Mouse (Mus musculus): ENCODE measurements at regions not wholly inside any gene's neighbourhood (a gene's known extent, or its start where the extent isn't known, plus 50 kb on each side); places are given as distances from the start of the nearest gene placed in this dataset.
A peak's percentile ranks its signal among the peaks of the same experiment; 100 is the strongest.

DNA sequence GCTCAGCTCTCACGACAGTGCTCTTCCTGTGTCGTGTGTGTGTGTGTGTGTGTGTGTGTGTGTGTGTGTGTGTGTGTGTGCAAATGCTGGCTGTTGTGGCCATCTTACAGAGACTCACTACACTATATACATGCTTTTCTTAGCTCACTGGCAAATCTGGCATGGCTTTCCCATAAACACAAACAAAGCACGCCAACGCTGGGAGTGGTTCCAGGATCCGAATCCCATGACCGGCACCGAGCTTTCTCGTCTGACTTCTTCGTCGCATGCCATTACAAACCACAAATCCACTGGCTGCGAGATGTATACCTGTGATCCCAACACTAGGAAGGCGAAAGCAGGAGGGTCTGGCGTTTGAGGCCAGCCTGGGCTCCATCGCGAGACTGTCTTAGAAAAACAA is 74.1 kb downstream of the Fam43a start:
- ATAC-seq = no peak
- Histone ChIP-seq H3K36me3 (ENCODE audit: insufficient read depth, low read length) (no peaks in the 10 kb centered on the region), H3K4me3 (ENCODE audit: low read length) (no peak overlapping the region), H3K4me2 (ENCODE audit: low read depth, low read length) (no peak overlapping the region), H3K9ac (replicated peaks; ENCODE audit: low read length) (no peak overlapping the region), H3K27me3 (ENCODE audit: insufficient read depth, low read length) (no peaks in the 10 kb centered on the region), H3K9me3 (ENCODE audit: low read length) (no peaks in the 10 kb centered on the region), H3K4me1 (ENCODE audit: insufficient read depth, low read length) (peaks cover 4% of the 10 kb centered on the region; the same call in 1 of the 2 replicates), H3K27ac (no peak overlapping the region)
- WGBS = 68% methylated on average over 15 of the region's 15 CpGs
- DNase-seq (ENCODE audit: low spot score) = no peak
- no peak for TF ChIP-seq CTCF (IDR thresholded peaks at IDR 0.05; ENCODE audit: low read depth)

DNA sequence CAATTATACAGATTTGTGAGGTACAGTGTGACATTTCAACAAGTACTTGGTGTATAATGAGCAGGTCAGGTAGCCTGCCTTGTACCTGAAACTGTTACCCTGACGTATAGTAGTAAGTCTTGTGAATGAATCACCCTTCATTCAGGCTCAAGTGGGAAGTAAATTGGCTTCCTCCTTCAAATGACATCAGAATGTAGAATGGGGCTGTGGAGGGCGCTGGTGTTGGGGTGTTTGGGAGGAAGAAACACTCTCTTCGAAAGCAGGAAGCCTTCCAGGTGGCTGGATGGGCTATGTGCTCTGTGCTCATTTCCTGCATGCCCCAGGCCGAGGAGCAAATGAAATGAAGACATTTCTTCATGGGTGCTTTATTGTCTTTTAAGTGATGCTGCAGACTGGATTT is 76.3 kb downstream of the Fam43a start:
- no peak overlapping the region for H3K27ac ChIP-seq
- WGBS = 77% methylated on average over 4 of the region's 4 CpGs
- no peaks in the 10 kb centered on the region for H3K36me3 ChIP-seq (ENCODE audit: insufficient read depth, low read length)
- DNase-seq (ENCODE audit: low spot score) = no peak
- H3K4me1 ChIP-seq (ENCODE audit: insufficient read depth, low read length) = peaks cover 4% of the 10 kb centered on the region; the same call in 1 of the 2 replicates
- H3K4me2 ChIP-seq (ENCODE audit: low read depth, low read length) = no peak overlapping the region
- no peak for TF ChIP-seq CTCF (IDR thresholded peaks at IDR 0.05; ENCODE audit: low read depth)
- no peak overlapping the region for H3K9ac ChIP-seq (replicated peaks; ENCODE audit: low read length)
- ATAC-seq = no peak
- H3K9me3 ChIP-seq (ENCODE audit: low read length) = no peaks in the 10 kb centered on the region
- no peaks in the 10 kb centered on the region for H3K27me3 ChIP-seq (ENCODE audit: insufficient read depth, low read length)
- H3K4me3 ChIP-seq (ENCODE audit: low read length) = no peak overlapping the region

DNA sequence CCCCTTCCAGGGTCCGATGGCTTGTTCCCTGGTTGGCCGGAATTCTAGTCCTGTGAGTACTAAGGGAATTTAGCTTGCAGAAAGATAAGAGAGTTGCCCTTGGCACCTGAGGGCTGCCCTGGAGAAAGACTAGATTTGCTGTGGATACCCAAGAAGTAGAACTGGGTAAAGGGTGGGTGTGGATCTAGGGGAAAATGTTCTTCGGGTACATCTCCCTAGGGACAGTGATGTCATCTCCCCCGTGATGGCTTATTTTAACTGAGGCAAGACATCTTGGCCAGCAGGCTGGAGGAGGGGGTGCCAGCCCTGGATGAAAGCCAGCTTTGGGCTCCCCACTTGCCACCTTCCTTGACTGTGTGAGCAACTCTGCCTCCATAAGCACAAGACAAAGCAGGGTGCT is 77.5 kb downstream of the Fam43a start:
- Histone ChIP-seq H3K27ac (no peak overlapping the region), H3K4me3 (ENCODE audit: low read length) (no peak overlapping the region), H3K9me3 (ENCODE audit: low read length) (no peaks in the 10 kb centered on the region), H3K27me3 (ENCODE audit: insufficient read depth, low read length) (no peaks in the 10 kb centered on the region), H3K36me3 (ENCODE audit: insufficient read depth, low read length) (no peaks in the 10 kb centered on the region), H3K4me1 (ENCODE audit: insufficient read depth, low read length) (peaks cover 4% of the 10 kb centered on the region; the same call in 1 of the 2 replicates), H3K4me2 (ENCODE audit: low read depth, low read length) (no peak overlapping the region), H3K9ac (replicated peaks; ENCODE audit: low read length) (no peak overlapping the region)
- no peak for DNase-seq (ENCODE audit: low spot score)
- no peak for ATAC-seq
- WGBS = 93% methylated on average over 4 of the region's 4 CpGs
- no peak for TF ChIP-seq CTCF (IDR thresholded peaks at IDR 0.05; ENCODE audit: low read depth)

DNA sequence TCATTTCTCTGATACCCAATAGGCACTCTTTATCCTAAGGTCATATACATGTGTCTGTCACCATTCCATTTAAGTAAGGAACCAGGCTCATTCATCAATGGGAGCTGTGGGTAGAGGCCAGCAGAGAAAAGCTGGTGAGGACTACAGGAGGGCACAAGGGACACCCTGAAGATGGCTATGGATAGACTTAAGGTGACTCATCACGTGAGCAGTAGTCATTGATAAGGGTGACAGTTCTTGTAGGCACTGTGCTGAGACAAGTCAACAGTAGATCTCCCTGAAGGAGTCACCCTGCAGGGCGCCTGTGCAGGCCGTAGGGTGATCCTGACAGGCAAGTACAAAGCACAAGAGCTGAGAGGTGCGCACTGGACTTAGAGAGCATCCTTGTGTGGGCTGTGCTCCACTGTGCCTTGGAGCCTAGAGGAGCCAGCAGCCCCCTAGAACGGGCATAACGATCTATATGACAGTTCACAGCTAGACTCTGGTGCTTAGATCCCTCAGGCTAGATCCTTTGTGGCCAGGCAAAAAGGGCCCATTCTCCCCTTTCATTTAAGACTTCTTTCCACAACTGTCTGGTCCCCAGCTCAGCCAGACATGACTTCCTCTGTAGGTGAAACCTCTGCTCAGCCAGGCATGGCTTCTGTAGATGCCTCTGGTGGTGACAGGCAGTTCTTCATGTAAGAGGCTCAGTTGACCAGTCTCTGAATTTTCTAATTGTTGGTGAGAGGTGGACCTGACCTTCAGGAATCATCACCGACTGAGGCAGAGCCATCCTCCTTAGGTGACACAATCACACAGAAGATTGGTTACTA is 78.6 kb downstream of the Fam43a start:
- Histone ChIP-seq H3K9me3 (ENCODE audit: low read length) (no peaks in the 10 kb centered on the region), H3K27ac (no peak overlapping the region), H3K4me3 (ENCODE audit: low read length) (no peak overlapping the region), H3K4me2 (ENCODE audit: low read depth, low read length) (no peak overlapping the region), H3K27me3 (ENCODE audit: insufficient read depth, low read length) (no peaks in the 10 kb centered on the region), H3K4me1 (ENCODE audit: insufficient read depth, low read length) (peaks cover 1% of the 10 kb centered on the region; the same call in 1 of the 2 replicates), H3K9ac (replicated peaks; ENCODE audit: low read length) (no peak overlapping the region), H3K36me3 (ENCODE audit: insufficient read depth, low read length) (no peaks in the 10 kb centered on the region)
- DNase-seq (ENCODE audit: low spot score) (no peak), ATAC-seq (no peak)
- WGBS = 91% methylated on average over 7 of the region's 7 CpGs
- peak; percentile 3; the same call in 1 of the 2 replicates for TF ChIP-seq CTCF (IDR thresholded peaks at IDR 0.05; ENCODE audit: low read depth)

DNA sequence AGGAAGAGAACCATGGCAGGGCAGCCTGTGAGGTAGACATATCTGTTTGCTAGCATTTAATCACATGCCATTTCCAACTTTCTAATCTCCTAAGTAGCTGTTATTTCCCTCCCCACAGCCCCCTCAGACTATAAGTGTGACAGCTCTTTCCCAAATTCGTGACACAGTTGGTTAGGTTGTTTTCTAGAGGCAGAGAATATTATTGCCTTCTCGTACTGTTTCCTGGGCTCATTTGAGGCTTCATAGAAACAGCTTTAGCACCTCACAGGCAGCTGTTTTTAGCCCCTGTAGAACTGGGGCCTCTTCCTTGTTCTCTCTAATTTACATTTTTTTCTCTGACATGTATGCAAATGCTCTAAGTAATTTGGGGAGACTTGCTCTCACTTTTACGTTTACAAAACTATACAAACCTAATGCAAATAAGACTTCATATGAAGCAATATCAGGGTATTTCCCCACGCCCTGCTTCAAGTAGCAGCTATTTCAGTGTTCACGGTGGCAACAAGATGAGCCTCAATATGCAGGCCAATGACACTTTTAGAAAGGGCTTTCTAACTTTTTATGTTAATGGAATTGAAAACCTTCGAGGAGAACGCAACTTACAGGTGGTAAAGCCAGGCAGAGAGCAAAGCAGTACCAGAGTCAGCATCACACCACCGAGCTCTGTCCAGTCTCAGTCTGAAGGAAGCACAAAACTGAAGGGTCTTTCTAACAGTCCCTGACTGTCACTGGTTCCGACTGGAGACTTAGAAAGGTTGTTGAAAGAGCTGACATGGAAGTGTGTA is 79.4 kb downstream of the Fam43a start:
- Histone ChIP-seq H3K9me3 (ENCODE audit: low read length) (no peaks in the 10 kb centered on the region), H3K27me3 (ENCODE audit: insufficient read depth, low read length) (no peaks in the 10 kb centered on the region), H3K36me3 (ENCODE audit: insufficient read depth, low read length) (no peaks in the 10 kb centered on the region), H3K27ac (no peak overlapping the region), H3K4me2 (ENCODE audit: low read depth, low read length) (no peak overlapping the region), H3K4me3 (ENCODE audit: low read length) (no peak overlapping the region), H3K9ac (replicated peaks; ENCODE audit: low read length) (no peak overlapping the region), H3K4me1 (ENCODE audit: insufficient read depth, low read length) (no peaks in the 10 kb centered on the region)
- DNase-seq (ENCODE audit: low spot score) = no peak
- ATAC-seq = no peak
- 82% methylated on average over 9 of the region's 9 CpGs for WGBS
- no peak for TF ChIP-seq CTCF (IDR thresholded peaks at IDR 0.05; ENCODE audit: low read depth)

DNA sequence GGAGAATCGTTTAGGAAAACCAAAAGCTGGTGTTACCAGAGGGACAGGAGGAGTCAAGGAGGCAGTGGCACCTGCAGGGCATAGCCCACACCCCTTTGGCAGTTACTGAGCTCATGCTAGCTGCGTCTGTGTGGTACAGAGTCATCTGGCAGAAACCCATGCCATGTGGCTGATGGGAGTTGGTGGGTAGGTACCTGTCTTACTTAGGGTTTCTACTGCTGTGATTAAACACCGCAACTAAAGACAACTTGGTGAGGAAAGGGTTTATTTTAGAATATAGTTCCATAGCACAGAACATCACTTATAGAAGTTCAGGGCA is 79.9 kb downstream of the Fam43a start:
- DNase-seq (ENCODE audit: low spot score) (no peak), ATAC-seq (no peak)
- Histone ChIP-seq H3K9me3 (ENCODE audit: low read length) (no peaks in the 10 kb centered on the region), H3K4me1 (ENCODE audit: insufficient read depth, low read length) (no peaks in the 10 kb centered on the region), H3K27ac (no peak overlapping the region), H3K9ac (replicated peaks; ENCODE audit: low read length) (no peak overlapping the region), H3K4me2 (ENCODE audit: low read depth, low read length) (no peak overlapping the region), H3K36me3 (ENCODE audit: insufficient read depth, low read length) (no peaks in the 10 kb centered on the region), H3K4me3 (ENCODE audit: low read length) (no peak overlapping the region), H3K27me3 (ENCODE audit: insufficient read depth, low read length) (no peaks in the 10 kb centered on the region)
- 81% methylated on average over 3 of the region's 3 CpGs for WGBS
- TF ChIP-seq CTCF (IDR thresholded peaks at IDR 0.05; ENCODE audit: low read depth) = no peak

DNA sequence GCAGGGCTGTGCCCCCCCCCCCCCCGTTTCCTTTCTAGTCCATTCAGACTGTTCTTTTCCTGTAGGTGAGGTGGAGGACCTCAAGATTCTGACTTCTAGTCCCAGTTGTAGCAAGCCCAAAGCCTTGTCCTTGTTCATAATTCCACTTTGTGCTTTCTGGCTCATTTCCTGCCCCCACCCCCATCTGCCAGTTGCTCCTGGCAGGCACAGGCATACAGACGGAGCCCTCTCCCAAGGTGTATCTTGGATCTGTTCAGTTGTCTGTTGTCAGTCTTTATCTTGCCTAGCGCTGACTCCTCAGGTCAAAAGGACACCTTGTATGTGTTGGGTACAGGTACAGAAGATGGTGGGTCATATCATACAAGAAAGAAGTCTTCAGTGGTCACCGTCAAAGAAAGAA is 81.9 kb downstream of the Fam43a start:
- Histone ChIP-seq H3K4me3 (ENCODE audit: low read length) (no peak overlapping the region), H3K9ac (replicated peaks; ENCODE audit: low read length) (no peak overlapping the region), H3K9me3 (ENCODE audit: low read length) (no peaks in the 10 kb centered on the region), H3K36me3 (ENCODE audit: insufficient read depth, low read length) (no peaks in the 10 kb centered on the region), H3K27ac (no peak overlapping the region), H3K4me1 (ENCODE audit: insufficient read depth, low read length) (no peaks in the 10 kb centered on the region), H3K27me3 (ENCODE audit: insufficient read depth, low read length) (no peaks in the 10 kb centered on the region), H3K4me2 (ENCODE audit: low read depth, low read length) (no peak overlapping the region)
- no peak for TF ChIP-seq CTCF (IDR thresholded peaks at IDR 0.05; ENCODE audit: low read depth)
- DNase-seq (ENCODE audit: low spot score) = no peak
- ATAC-seq = no peak
- WGBS = 73% methylated on average over 4 of the region's 4 CpGs

All from hindbrain, postnatal 0 days (tissue).